Mouse (Mus musculus) forebrain, embryonic 12.5 days (tissue): ENCODE results near the gene Lipt2. TPM values are rescaled to one million over a fixed set of nuclear protein-coding genes. Genes with fewer than 3 reads are reported as not detected.

Experiments
- ATAC-seq: fragments of 200-750 bp; cut with Nextera tagmentation; 2 replicates; pipeline ENCODE4 v1.8.0; 2017; ENCODE audit warnings: moderate TSS enrichment; ENCODE audit not compliant: low FRiP score
- H3K27ac ChIP-seq: fragments of 300-500 bp; sonication (generic); 2 replicates; pipeline ENCODE4 v1.5.1; 2016; ENCODE audit warnings: mild to moderate bottlenecking
- H3K27me3 ChIP-seq: fragments of 300-500 bp; sonication (generic); 2 replicates; pipeline ENCODE4 v1.6.1; 2016; ENCODE audit warnings: mild to moderate bottlenecking
- H3K36me3 ChIP-seq: fragments of 300-500 bp; sonication (generic); replicated peaks from 2 replicates; pipeline ENCODE4 v1.6.1; 2016; ENCODE audit warnings: mild to moderate bottlenecking
- H3K4me1 ChIP-seq: fragments of 300-500 bp; sonication (generic); 2 replicates; pipeline ENCODE4 v1.6.1; 2016
- H3K4me2 ChIP-seq: fragments of 300-500 bp; sonication (generic); 2 replicates; pipeline ENCODE4 v1.6.1; 2016; ENCODE audit warnings: mild to moderate bottlenecking, moderate library complexity
- H3K4me3 ChIP-seq: fragments of 300-500 bp; sonication (generic); replicated peaks from 2 replicates; pipeline ENCODE4 v1.5.1; 2016; ENCODE audit warnings: mild to moderate bottlenecking
- H3K9ac ChIP-seq: fragments of 300-500 bp; sonication (generic); 2 replicates; pipeline ENCODE4 v1.6.1; 2016; ENCODE audit warnings: mild to moderate bottlenecking
- H3K9me3 ChIP-seq: fragments of 300-500 bp; sonication (generic); 2 replicates; pipeline ENCODE4 v1.6.1; 2016
- WGBS: fragments of 180-500 bp; shearing (Covaris S2); methylation state at CpG from one replicate; pipeline ENCODE4 v1.1.7; 2016; 5-methylcytosine and 5-hydroxymethylcytosine counted together
- polyA plus RNA-seq: library from polyadenylated mRNA; unstranded; fragments of >200 nt; fragmentation: Nextera tagmentation; extraction: Ambion mirVana; gene quantifications from 2 replicates; pipeline ENCODE4 v1.2.1, GENCODE M21; 2016

Lipt2 gene
- polyA plus RNA-seq, 1 experiment from 2014 or later = 14.9 TPM

DNA sequence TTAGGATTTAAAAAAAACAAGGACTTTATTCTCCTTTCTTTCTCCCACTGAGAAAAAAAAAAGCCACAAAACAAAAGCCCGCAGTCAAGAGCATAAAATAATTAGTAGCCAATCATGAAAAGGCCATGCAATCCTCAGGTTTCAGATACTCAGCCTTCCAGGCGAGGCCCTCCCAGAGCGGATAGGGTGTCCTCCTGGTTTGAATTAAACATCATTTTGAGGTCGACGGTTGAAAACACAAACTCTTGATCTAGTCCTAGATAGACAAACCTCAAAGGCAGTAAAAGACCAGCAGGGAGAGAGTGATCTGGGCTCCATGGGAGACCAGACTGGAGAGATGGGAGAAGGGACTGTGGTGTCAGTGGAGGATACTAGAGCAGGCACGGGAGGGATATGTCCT is 45.8 kb downstream of the Lipt2 start:
- no peaks in the 10 kb centered on the region for H3K36me3 ChIP-seq
- ATAC-seq = no peak
- H3K9me3 ChIP-seq = no peaks in the 10 kb centered on the region
- no peak overlapping the region for H3K9ac ChIP-seq
- H3K27ac ChIP-seq = no peak overlapping the region
- H3K4me3 ChIP-seq = no peak overlapping the region
- H3K27me3 ChIP-seq = 0 out of 2 replicates have a peak, but pooled peaks cover 4% of the 10 kb centered on the region
- WGBS = 77% methylated on average over 6 of the region's 6 CpGs
- no peak overlapping the region for H3K4me2 ChIP-seq
- H3K4me1 ChIP-seq = no peaks in the 10 kb centered on the region

DNA sequence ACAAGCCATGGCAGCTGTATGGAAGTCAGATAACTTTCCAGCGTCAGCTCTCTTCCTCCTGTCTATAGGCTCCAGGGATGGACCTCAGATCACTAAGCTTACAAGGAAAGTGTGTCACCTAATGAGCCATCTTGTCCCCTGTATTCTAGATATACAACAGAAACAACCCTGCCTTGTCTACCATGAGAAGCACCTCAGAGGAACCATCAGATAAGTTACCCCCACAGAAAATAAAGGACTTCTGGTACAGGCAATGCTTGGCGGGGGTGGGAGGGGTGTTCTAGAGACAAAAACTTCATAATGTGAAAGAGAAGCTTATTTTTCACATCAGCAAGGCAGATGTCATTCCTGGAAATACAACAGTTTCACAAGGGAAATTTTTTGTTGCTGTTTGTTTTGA is 47.1 kb downstream of the Lipt2 start:
- no peak for ATAC-seq
- H3K36me3 ChIP-seq = no peaks in the 10 kb centered on the region
- WGBS = 88% methylated on average over 2 of the region's 2 CpGs
- no peak overlapping the region for H3K9ac ChIP-seq
- H3K4me1 ChIP-seq = no peaks in the 10 kb centered on the region
- H3K27ac ChIP-seq = no peak overlapping the region
- 0 out of 2 replicates have a peak, but pooled peaks cover 4% of the 10 kb centered on the region for H3K27me3 ChIP-seq
- no peak overlapping the region for H3K4me2 ChIP-seq
- H3K9me3 ChIP-seq = no peaks in the 10 kb centered on the region
- no peak overlapping the region for H3K4me3 ChIP-seq

- no peak overlapping the region for H3K27ac ChIP-seq
- H3K4me1 ChIP-seq = no peaks in the 10 kb centered on the region
- H3K27me3 ChIP-seq = no peaks in the 10 kb centered on the region
- H3K9ac ChIP-seq = no peak overlapping the region
- ATAC-seq = no peak
- no peaks in the 10 kb centered on the region for H3K36me3 ChIP-seq
- H3K9me3 ChIP-seq = no peaks in the 10 kb centered on the region
- no peak overlapping the region for H3K4me2 ChIP-seq
- H3K4me3 ChIP-seq = no peak overlapping the region
Observed at GRCm38 (mm10) chr7:100207886-100208285, 48.8 kb downstream of the Lipt2 start.

Other genes with a start within 250 kb of the Lipt2 start
- 6.0 and 7.1 TPM in 2 replicates for gene Rnf169, start 178.8 kb upstream of the Lipt2 start, polyA plus RNA-seq
- gene Chrdl2, start 153.1 kb upstream of the Lipt2 start, polyA plus RNA-seq = 0.13 and 0.20 TPM in 2 replicates
- 98.4 and 98.7 TPM in 2 replicates for gene Pold3, start 37.7 kb upstream of the Lipt2 start, polyA plus RNA-seq
- gene Kcne3, start 17.2 kb downstream of the Lipt2 start, polyA plus RNA-seq = 2.0 and 3.0 TPM in 2 replicates
- gene Pgm2l1, start 68.1 kb downstream of the Lipt2 start, polyA plus RNA-seq = 8.0 and 8.9 TPM in 2 replicates
- gene P4ha3, start 126.2 kb downstream of the Lipt2 start, polyA plus RNA-seq = 4.1 and 4.2 TPM in 2 replicates
- gene C2cd3, start 213.0 kb downstream of the Lipt2 start, polyA plus RNA-seq = 44.3 and 49.5 TPM in 2 replicates
- gene Ppme1, start 213.0 kb downstream of the Lipt2 start, polyA plus RNA-seq = 103 TPM in 2 replicates